Mouse (Mus musculus) liver, embryonic 11.5 days (tissue): ENCODE results near the gene Atp11b. TPM values are rescaled to one million over a fixed set of nuclear protein-coding genes. Genes with fewer than 3 reads are reported as not detected.

Experiments
- ATAC-seq: fragments of 200-750 bp; cut with Nextera tagmentation; replicated peaks from 2 replicates; pipeline ENCODE4 v1.8.0; 2017; ENCODE audit warnings: moderate number of reproducible peaks, mild to moderate bottlenecking, moderate TSS enrichment, moderate library complexity; ENCODE audit not compliant: low FRiP score
- DNase-seq: peaks from one replicate; pipeline ENCODE4 v3.0.0-alpha.2; 2017; ENCODE audit warnings: low spot score
- H3K27ac ChIP-seq: fragments of 300-500 bp; sonication (generic); 2 replicates; pipeline ENCODE4 v1.5.1; 2014; ENCODE audit warnings: mild to moderate bottlenecking, low read depth, low read length, control low read depth
- H3K27me3 ChIP-seq: fragments of 300-500 bp; sonication (generic); replicated peaks from 2 replicates; pipeline ENCODE4 v1.6.1; 2014; ENCODE audit warnings: low read length, mixed read lengths; ENCODE audit not compliant: control insufficient read depth, insufficient read depth
- H3K36me3 ChIP-seq: fragments of 300-500 bp; sonication (generic); 2 replicates; pipeline ENCODE4 v1.6.1; 2014; ENCODE audit warnings: mild to moderate bottlenecking, low read length, moderate library complexity, mixed read lengths; ENCODE audit not compliant: control insufficient read depth, insufficient read depth
- H3K4me1 ChIP-seq: fragments of 300-500 bp; sonication (generic); replicated peaks from 2 replicates; pipeline ENCODE4 v1.6.1; 2014; ENCODE audit warnings: low read length, mixed read lengths; ENCODE audit not compliant: control insufficient read depth, insufficient read depth
- H3K4me2 ChIP-seq: fragments of 300-500 bp; sonication (generic); 2 replicates; pipeline ENCODE4 v1.6.1; 2014; ENCODE audit warnings: mild to moderate bottlenecking, control low read depth, moderate library complexity
- H3K4me3 ChIP-seq: fragments of 300-500 bp; sonication (generic); 2 replicates; pipeline ENCODE4 v1.5.1; 2014; ENCODE audit warnings: low read depth, low read length, control low read depth
- H3K9ac ChIP-seq: fragments of 300-500 bp; sonication (generic); 2 replicates; pipeline ENCODE4 v1.6.1; 2014; ENCODE audit warnings: low read depth, low read length, control low read depth
- H3K9me3 ChIP-seq: fragments of 300-500 bp; sonication (generic); 2 replicates; pipeline ENCODE4 v1.6.1; 2016; ENCODE audit warnings: low read length, inconsistent platforms, mixed read lengths; ENCODE audit not compliant: control insufficient read depth
- WGBS: fragments of 180-500 bp; shearing (Covaris S2); extraction: QIAGEN DNeasy Blood & Tissue Kit; methylation state at CpG from one replicate; pipeline ENCODE4 v1.1.7; 2014; 5-methylcytosine and 5-hydroxymethylcytosine counted together
- polyA plus RNA-seq: library from polyadenylated mRNA; unstranded; fragments of >200 nt; fragmentation: Nextera tagmentation; extraction: Ambion mirVana; gene quantifications from 2 replicates; pipeline ENCODE4 v1.2.1, GENCODE M21; 2014

Atp11b gene
- polyA plus RNA-seq, 1 experiment from 2014 or later, result 40.1 TPM

DNA sequence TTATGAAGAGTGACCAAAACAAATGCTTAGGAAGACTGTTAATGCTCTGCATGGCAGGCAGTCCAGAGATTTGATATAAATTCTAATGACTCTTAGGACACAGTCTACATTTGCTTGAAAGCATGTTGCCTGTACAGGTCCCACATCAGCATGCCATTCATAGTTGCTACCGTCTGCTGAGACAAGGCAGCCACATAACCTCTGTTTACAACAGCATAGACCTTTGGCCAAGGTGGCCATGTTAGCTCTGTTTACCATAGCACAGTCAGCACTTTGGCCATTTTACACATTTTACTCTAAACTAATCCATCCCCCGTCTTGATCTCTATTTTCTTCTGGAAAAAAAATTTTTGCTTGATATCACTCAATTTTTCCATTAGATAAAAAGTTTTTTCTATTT is 135.6 kb downstream of the Atp11b start:
- Histone ChIP-seq H3K4me1 (no peaks in the 10 kb centered on the region), H3K4me3 (no peak overlapping the region), H3K27me3 (no peaks in the 10 kb centered on the region), H3K36me3 (peaks cover 6% of the 10 kb centered on the region; the same call in 1 of the 2 replicates), H3K9me3 (no peaks in the 10 kb centered on the region), H3K9ac (no peak overlapping the region), H3K4me2 (no peak overlapping the region), H3K27ac (no peak overlapping the region)
- DNase-seq, result no peak
- no peak for ATAC-seq
- 86% methylated on average over 2 of the region's 2 CpGs for WGBS

DNA sequence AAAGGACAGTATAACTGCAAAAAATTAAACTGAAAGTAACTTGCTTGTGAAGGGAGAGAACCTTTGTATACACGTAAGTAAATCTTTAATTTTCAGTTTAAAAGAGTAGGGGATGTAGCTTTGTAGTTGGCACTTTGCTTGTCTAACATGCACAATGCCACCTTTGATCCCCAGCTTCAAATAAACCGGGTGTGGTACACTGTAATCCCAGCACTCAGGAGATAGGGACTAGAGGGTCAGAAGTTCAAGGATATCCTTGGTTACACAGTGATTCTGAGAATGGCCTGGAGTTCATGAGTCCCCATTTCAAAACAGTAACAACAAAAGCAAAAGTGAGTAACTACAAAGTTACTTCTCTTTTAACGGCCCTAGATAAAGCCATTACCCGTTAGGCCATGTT is 137.2 kb downstream of the Atp11b start:
- H3K27me3 ChIP-seq, result no peaks in the 10 kb centered on the region
- H3K36me3 ChIP-seq, result peaks cover 6% of the 10 kb centered on the region; the same call in 1 of the 2 replicates
- DNase-seq (no peak), ATAC-seq (no peak)
- WGBS, result 83% methylated on average over 4 of the region's 4 CpGs
- H3K4me3 ChIP-seq, result no peak overlapping the region
- no peak overlapping the region for H3K4me2 ChIP-seq
- H3K9me3 ChIP-seq, result no peaks in the 10 kb centered on the region
- H3K27ac ChIP-seq, result no peak overlapping the region; the same call in 1 of the 2 replicates
- no peak overlapping the region for H3K9ac ChIP-seq
- H3K4me1 ChIP-seq, result no peaks in the 10 kb centered on the region

DNA sequence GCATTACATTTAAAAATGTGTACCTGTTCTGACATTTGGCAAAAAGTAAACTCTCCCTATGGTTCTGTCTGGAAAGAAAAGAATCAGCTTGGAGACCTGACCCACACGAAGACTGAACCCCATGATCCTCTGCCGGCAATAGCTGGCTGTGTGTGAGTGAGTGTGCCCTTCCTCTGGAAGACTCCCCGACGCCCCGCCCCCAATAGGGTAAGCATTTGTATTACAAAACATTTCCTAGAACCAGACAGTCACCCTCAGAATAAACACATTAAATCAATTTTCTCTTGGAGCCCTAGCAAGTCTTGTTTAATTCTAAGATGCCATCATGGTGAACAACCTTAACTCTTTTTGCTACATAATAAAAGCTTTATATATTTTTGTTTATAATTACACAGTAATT is 139.2 kb downstream of the Atp11b start:
- peaks cover 13% of the 10 kb centered on the region for H3K36me3 ChIP-seq
- no peaks in the 10 kb centered on the region for H3K4me1 ChIP-seq
- WGBS, result 82% methylated on average over 5 of the region's 5 CpGs
- H3K4me2 ChIP-seq, result no peak overlapping the region
- H3K9ac ChIP-seq, result no peak overlapping the region
- ATAC-seq, result no peak
- no peaks in the 10 kb centered on the region for H3K27me3 ChIP-seq
- H3K9me3 ChIP-seq, result no peaks in the 10 kb centered on the region
- no peak overlapping the region for H3K27ac ChIP-seq
- no peak for DNase-seq
- H3K4me3 ChIP-seq, result no peak overlapping the region

DNA sequence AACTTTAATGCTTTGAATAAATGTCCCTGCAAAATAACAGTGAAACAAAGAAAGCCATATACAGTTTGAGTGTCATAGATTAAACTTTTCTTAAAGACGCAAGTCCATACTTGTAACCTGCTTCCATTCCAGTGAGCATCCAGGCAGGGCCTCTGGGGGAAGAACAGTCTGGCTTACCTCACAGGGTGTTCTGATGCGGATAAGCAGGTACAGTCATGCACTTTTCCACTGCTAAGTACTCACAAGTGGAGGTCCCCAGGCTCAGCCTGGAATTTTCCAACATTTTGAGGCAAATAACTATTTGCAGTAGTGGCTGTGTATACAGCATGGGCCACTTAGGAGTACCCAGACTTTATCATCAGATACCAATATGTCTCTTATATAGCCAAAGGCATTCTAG is 144.0 kb downstream of the Atp11b start:
- Histone ChIP-seq H3K9ac (no peak overlapping the region), H3K4me2 (no peak overlapping the region), H3K27me3 (no peaks in the 10 kb centered on the region), H3K4me1 (no peaks in the 10 kb centered on the region), H3K36me3 (peaks cover 16% of the 10 kb centered on the region), H3K4me3 (no peak overlapping the region), H3K9me3 (no peaks in the 10 kb centered on the region), H3K27ac (no peak overlapping the region)
- ATAC-seq (no peak), DNase-seq (no peak)
- 97% methylated on average over 2 of the region's 2 CpGs for whole genome bisulfite sequencing

DNA sequence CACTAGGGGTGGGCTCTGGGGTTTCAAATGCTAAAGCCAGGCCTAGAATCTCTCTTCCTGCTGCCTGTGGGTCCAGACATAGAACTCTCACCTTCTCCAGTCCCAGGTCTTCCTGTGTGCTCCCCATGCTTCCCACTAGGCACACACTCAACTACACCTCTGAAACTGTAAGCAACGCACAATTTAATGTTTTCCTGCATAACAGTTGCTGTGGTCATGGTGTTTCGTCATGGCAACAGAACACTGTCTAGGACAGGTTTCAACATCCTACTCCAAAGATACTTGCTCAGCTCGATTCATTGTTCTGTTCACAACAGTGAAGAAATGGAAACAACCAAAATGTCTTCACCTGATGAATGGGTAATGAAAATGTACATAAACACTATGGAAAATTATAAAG is 145.2 kb downstream of the Atp11b start:
- Histone ChIP-seq H3K4me2 (no peak overlapping the region), H3K36me3 (peaks cover 16% of the 10 kb centered on the region), H3K9me3 (no peaks in the 10 kb centered on the region), H3K27me3 (no peaks in the 10 kb centered on the region), H3K4me1 (no peaks in the 10 kb centered on the region), H3K27ac (no peak overlapping the region), H3K9ac (no peak overlapping the region), H3K4me3 (no peak overlapping the region)
- 90% methylated on average over 3 of the region's 3 CpGs for WGBS
- DNase-seq, result no peak
- ATAC-seq, result no peak

DNA sequence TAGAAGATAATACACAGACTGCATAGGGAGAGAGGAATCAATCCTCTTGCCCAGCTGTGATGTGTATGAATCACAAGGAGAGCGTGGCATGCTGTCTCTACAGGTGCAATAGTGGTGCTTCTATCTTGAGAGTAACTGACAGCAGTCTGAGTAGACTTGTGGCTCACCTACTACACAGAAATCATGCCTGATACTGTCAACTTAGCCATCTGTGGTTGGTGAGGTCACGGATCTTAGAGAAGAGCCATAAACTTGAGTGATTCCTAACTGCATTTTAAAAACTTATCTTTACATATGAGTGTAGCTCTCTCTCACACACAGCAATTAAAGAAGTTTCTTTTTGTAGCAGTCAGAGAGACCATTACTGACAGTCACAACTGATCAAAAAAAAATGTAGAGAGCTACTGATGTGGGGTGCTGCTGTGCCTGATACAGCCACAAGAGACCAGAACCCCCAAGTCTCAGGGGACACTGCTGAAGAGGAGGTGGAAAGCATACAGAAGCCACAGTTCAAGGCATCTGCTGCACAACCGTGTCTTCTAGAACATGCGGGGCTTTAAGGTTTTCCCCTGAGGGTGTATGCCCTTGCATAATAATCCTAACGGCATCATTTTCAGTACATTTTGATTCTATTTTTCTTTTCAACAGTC is 146.8 kb downstream of the Atp11b start:
- no peak overlapping the region for H3K4me2 ChIP-seq
- no peaks in the 10 kb centered on the region for H3K9me3 ChIP-seq
- DNase-seq (no peak), ATAC-seq (no peak)
- no peak overlapping the region for H3K4me3 ChIP-seq
- H3K36me3 ChIP-seq, result peaks cover 16% of the 10 kb centered on the region
- H3K9ac ChIP-seq, result no peak overlapping the region
- 89% methylated on average over 5 of the region's 5 CpGs for WGBS
- no peaks in the 10 kb centered on the region for H3K27me3 ChIP-seq
- H3K27ac ChIP-seq, result no peak overlapping the region
- no peaks in the 10 kb centered on the region for H3K4me1 ChIP-seq

Other genes with a start within 250 kb of the Atp11b start
- gene Dcun1d1, start 183.3 kb downstream of the Atp11b start, polyA plus RNA-seq, result 95.0 and 103 TPM in 2 replicates
- gene Mccc1, start 246.6 kb downstream of the Atp11b start, polyA plus RNA-seq, result 28.3 and 28.9 TPM in 2 replicates